Mouse (Mus musculus) C2C12 (cell line): ENCODE data around the gene Tmem150c.

ENCODE experiments used
- CEBPB ChIP-seq: IDR thresholded peaks from one replicate; pipeline ENCODE4 v1.6.1; 2011; ENCODE audit warnings: low read depth, mild to moderate bottlenecking, control low read depth, moderate library complexity
- CTCF ChIP-seq: IDR thresholded peaks from one replicate; pipeline ENCODE4 v1.5.1; 2011; ENCODE audit not compliant: control insufficient read depth, insufficient read depth, insufficient read length
- FOSL1 ChIP-seq: IDR thresholded peaks from one replicate; pipeline ENCODE4 v1.8.0; 2011; ENCODE audit warnings: mild to moderate bottlenecking, low read length; ENCODE audit not compliant: poor library complexity, insufficient read depth, severe bottlenecking
- MAX ChIP-seq: IDR thresholded peaks from one replicate; pipeline ENCODE4 v1.6.1; 2011; ENCODE audit warnings: mild to moderate bottlenecking, control low read depth
- MYOD1 ChIP-seq: IDR thresholded peaks from one replicate; pipeline ENCODE4 v1.6.1; 2011; ENCODE audit warnings: low read depth; ENCODE audit not compliant: control insufficient read depth, insufficient read length
- MYOG ChIP-seq: IDR thresholded peaks from one replicate; pipeline ENCODE4 v1.6.1; 2011; ENCODE audit not compliant: control insufficient read depth, insufficient read length; ENCODE audit errors: extremely low read depth
- USF1 ChIP-seq: IDR thresholded peaks from one replicate; pipeline ENCODE4 v1.6.1; 2011; ENCODE audit warnings: low read depth, mild to moderate bottlenecking, control low read depth, moderate library complexity

- no peak for TF ChIP-seq CTCF
- TF ChIP-seq USF1, result no peak
- no peak for TF ChIP-seq CEBPB
- no peak for TF ChIP-seq FOSL1
- TF ChIP-seq MYOD1, result no peak
- no peak for TF ChIP-seq MAX
- TF ChIP-seq MYOG, result no peak
Measured at GRCm38 (mm10) chr5:100058729-100059128, 100.9 kb downstream of the Tmem150c start.
